Mouse (Mus musculus): ENCODE results near the gene Galnt7.

DNA sequence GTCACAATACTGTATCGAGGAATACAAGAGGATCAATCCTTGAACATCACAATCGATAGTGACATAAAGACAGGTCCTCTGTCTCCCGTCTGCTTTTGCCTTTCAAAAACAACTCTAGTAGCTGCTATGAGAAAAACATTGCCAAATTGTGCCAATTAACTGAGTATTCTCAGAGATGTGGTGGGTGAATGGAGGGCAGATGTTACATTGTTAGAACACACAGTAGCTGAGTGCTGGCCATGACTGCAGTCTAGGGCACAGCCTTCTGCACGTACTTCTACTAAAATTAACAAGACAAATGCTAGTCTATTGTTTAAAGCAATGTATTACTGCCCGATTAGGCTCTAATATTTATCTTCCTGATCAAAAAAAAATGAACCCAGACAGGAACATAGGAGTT, 27.2 kb upstream of the Galnt7 start:
- TF ChIP-seq ZNF384 (IDR thresholded peaks at IDR 0.05; ENCODE audit: low read depth, low read length) (no peak), CHD2 (IDR thresholded peaks at IDR 0.05; ENCODE audit: low read depth, low read length) (no peak), HCFC1 (IDR thresholded peaks at IDR 0.05; ENCODE audit: borderline replicate concordance, insufficient read depth, low read length) (no peak)

Measured in ES-E14 (cell line).